Mouse (Mus musculus): ENCODE measurements around the gene Enpp3.

DNA sequence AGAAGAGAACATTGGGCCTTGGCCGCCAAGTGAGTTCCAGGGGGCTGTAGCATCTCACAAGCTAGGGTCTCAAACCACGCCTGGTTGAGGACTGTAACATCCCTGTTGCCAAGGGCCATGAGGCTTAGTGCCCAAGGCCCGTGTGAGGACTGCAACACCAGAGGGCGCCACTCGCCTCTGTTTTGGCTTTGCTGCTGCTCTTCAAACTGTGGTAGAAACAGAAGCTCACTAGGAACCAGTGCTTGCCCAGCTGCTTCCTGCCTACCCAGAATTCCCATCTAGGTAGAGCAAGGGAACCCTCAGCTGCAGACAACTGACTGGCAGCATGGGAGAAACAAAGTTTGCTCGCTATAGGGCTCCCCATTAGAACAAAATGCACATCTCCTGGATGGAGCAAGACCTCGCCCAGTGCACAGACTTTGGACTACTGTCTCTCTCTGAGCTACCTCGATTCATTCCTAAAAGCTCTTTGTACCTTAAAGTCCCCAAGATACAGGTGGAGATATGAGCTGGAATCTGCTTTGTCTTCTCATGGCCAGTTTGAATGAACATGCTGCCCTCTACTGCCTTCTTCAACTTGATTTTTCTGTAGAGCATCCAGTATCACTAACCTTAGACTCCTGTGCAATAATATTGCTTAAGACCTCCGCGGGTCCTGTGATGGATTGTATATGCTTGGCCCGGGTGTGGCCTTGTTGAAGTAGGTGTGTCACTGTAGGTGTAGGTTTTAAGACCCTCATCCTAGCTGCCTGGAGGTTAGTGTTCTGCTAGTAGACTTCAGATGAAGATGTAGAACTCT is 52.7 kb downstream of the Enpp3 start:
- TF ChIP-seq CTCF (IDR thresholded peaks at IDR 0.05; ENCODE audit: low read depth, low read length): peak; percentile 88
- TF ChIP-seq POLR2A (IDR thresholded peaks at IDR 0.05; ENCODE audit: extremely low read depth, insufficient read depth, low read length): no peak
